Mouse (Mus musculus): Measurements from ENCODE around the gene Gtf3c4.

DNA sequence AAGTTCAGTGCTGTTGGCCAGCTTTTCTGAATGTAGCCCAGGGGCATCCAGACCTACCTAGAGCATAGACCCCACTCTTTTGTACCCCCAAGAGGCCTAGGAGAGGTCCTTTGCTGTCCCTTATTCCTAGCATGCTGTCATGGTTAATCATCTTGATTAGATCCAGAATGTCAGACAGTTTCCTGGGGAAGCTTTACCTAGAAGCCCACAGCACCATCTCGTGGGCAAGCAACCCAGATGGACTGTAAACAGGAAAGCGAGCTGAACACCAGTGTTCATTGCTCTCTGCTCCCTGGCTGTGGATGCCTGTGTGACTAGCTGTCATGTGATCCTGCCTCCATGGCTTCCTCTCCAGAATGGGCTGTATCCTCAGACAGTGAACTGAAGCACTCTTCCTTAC is 63.4 kb downstream of the Gtf3c4 start:
- no peak for TF ChIP-seq CTCF (conservative IDR thresholded peaks at IDR 0.05; ENCODE audit: low read length)
- no peak for TF ChIP-seq NANOG (IDR thresholded peaks at IDR 0.05; ENCODE audit: borderline replicate concordance, low read length)
- TF ChIP-seq POU5F1 (IDR thresholded peaks at IDR 0.05; ENCODE audit: borderline replicate concordance, low read length) = no peak
